Mouse (Mus musculus) adrenal gland, postnatal 0 days (tissue): ENCODE measurements around the gene 4930415L06Rik. TPM values are rescaled to one million over a fixed set of nuclear protein-coding genes. Genes with fewer than 3 reads are reported as not detected.

ENCODE experiments used
- polyA plus RNA-seq: library from polyadenylated mRNA; unstranded; fragments of >200 nt; fragmentation: Nextera tagmentation; extraction: Ambion mirVana; gene quantifications from 2 replicates; pipeline ENCODE4 v1.2.1, GENCODE M21; 2015

Gene 4930415L06Rik
- polyA plus RNA-seq: 0.07 TPM in 1 of 2 replicates, not detected in the other

DNA sequence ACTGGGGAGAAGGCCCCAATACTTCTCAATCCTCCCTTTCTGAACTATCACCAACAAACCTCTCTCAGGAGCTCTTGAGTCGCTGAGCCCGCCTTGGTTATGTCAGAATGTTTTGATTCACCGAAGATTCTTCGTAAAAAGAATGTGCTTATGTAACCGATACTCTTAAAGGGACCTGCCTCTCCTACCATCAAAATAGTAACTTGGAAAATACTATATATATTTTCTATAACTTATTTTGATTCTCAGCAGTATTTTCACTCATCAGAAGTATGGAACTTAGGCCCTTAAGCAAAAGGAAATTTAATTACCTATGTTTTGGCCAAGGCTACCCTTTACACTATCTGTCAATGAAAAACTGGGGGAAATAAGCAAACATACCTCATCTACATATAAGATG, at the start of gene 4930415L06Rik:
TSS of gene 4930415L06Rik (minus strand) at position 101 of the 400 bp plus-strand sequence.

Other genes with a start within 250 kb of the 4930415L06Rik start
- not detected in 2 replicates for gene 4932429P05Rik, start 180.6 kb downstream of the 4930415L06Rik start, polyA plus RNA-seq